Mouse (Mus musculus): ENCODE results near the gene Spa17.

Gene Spa17

GRCm38 (mm10) chr9:37613182-37613910 is at the start of gene Spa17:
Spa17 (minus strand) TSS chr9:37613722.
- DNase-seq (ENCODE audit: low read depth): peak; percentile 69

- no peak for DNase-seq (ENCODE audit: low read depth)
Observed at GRCm38 (mm10) chr9:37663210-37663609, 49.7 kb upstream of the Spa17 start.

GRCm38 (mm10) chr9:37659413-37659812 is 45.9 kb upstream of the Spa17 start:
- no peak for DNase-seq (ENCODE audit: low read depth)

GRCm38 (mm10) chr9:37656931-37657481 is 43.5 kb upstream of the Spa17 start, which contains the start of gene Tbrg1:
Tbrg1 (minus strand) TSS chr9:37657312.
- DNase-seq (ENCODE audit: low read depth): peak; percentile 80

GRCm38 (mm10) chr9:37656439-37656881 is 42.9 kb upstream of the Spa17 start:
- no peak for DNase-seq (ENCODE audit: low read depth)

- DNase-seq (ENCODE audit: low read depth): no peak
Observed at GRCm38 (mm10) chr9:37655961-37656360, 42.4 kb upstream of the Spa17 start.

- DNase-seq (ENCODE audit: low read depth): no peak
Observed at GRCm38 (mm10) chr9:37653836-37654235, 40.3 kb upstream of the Spa17 start.

- DNase-seq (ENCODE audit: low read depth): no peak
Observed at GRCm38 (mm10) chr9:37650639-37651038, 37.1 kb upstream of the Spa17 start.

- DNase-seq (ENCODE audit: low read depth): no peak
Observed at GRCm38 (mm10) chr9:37646246-37646645, 32.7 kb upstream of the Spa17 start.

- no peak for DNase-seq (ENCODE audit: low read depth)
Observed at GRCm38 (mm10) chr9:37638721-37639120, 25.2 kb upstream of the Spa17 start.

- DNase-seq (ENCODE audit: low read depth): no peak
Observed at GRCm38 (mm10) chr9:37636800-37637542, 23.4 kb upstream of the Spa17 start.

- DNase-seq (ENCODE audit: low read depth): no peak
Observed at GRCm38 (mm10) chr9:37636335-37636734, 22.8 kb upstream of the Spa17 start.

- no peak for DNase-seq (ENCODE audit: low read depth)
Observed at GRCm38 (mm10) chr9:37634269-37634668, 20.7 kb upstream of the Spa17 start.

- DNase-seq (ENCODE audit: low read depth): no peak
Observed at GRCm38 (mm10) chr9:37632305-37632704, 18.8 kb upstream of the Spa17 start.

- DNase-seq (ENCODE audit: low read depth): no peak
Observed at GRCm38 (mm10) chr9:37629941-37630340, 16.4 kb upstream of the Spa17 start.

- no peak for DNase-seq (ENCODE audit: low read depth)
Observed at GRCm38 (mm10) chr9:37628581-37628980, 15.1 kb upstream of the Spa17 start.

GRCm38 (mm10) chr9:37627263-37627662 is 13.7 kb upstream of the Spa17 start:
- DNase-seq (ENCODE audit: low read depth): no peak

- DNase-seq (ENCODE audit: low read depth): no peak
Observed at GRCm38 (mm10) chr9:37626103-37626567, 12.6 kb upstream of the Spa17 start.

- DNase-seq (ENCODE audit: low read depth): no peak
Observed at GRCm38 (mm10) chr9:37625641-37626040, 12.1 kb upstream of the Spa17 start.

- DNase-seq (ENCODE audit: low read depth): no peak
Observed at GRCm38 (mm10) chr9:37625129-37625528, 11.6 kb upstream of the Spa17 start.

GRCm38 (mm10) chr9:37624502-37624901 is 11.0 kb upstream of the Spa17 start:
- no peak for DNase-seq (ENCODE audit: low read depth)

GRCm38 (mm10) chr9:37623981-37624380 is 10.5 kb upstream of the Spa17 start:
- DNase-seq (ENCODE audit: low read depth): no peak

- DNase-seq (ENCODE audit: low read depth): no peak
Observed at GRCm38 (mm10) chr9:37621290-37621689, 7.8 kb upstream of the Spa17 start.

Data from fibroblast of lung, adult 2 months (primary cell).